Mouse (Mus musculus): Measurements from ENCODE around the gene Acox3.

DNA sequence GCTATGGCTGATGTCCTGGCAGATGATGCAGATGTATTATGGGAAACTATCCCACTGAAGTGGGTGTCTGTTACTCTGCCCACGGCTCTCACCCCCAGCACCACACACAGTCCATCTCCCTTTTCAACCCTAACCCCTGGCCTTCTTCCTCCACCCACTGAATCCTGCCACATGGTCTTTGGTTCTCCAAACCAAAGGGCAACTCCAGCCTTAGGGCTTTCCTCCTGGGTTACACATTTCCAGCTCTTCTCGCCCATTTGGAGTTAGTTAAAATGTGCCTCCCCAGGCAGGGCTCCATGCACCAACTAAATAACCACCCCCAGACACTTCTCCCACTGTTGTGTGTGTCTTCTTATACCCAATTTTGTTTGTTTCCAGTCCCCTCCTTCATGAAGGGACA, 4.4 kb upstream of the Acox3 start:
- TF ChIP-seq CTCF (conservative IDR thresholded peaks at IDR 0.05; ENCODE audit: low read length) (no peak), NANOG (IDR thresholded peaks at IDR 0.05; ENCODE audit: borderline replicate concordance, low read length) (no peak)
